Mouse (Mus musculus) adrenal gland, adult 10 weeks (tissue): ENCODE measurements around the gene Mmp8. TPM values are rescaled to one million over a fixed set of nuclear protein-coding genes. Genes with fewer than 3 reads are reported as not detected.

Experiments used
- polyA plus RNA-seq: library from polyadenylated mRNA; stranded (reverse); fragments of 350-450 nt; fragmentation: Illumina TruSeq; extraction: RNeasy Lipid Tissue Mini Kit (QIAGEN cat#74804); gene quantifications from one replicate; pipeline ENCODE4 v1.2.3, GENCODE M21; 2014; ENCODE audit warnings: low read depth, low replicate concordance

The Mmp8 gene
- polyA plus RNA-seq: not detected

GRCm38 (mm10) chr9:7558221-7559017 lies at the start of gene Mmp8:
Mmp8 (plus strand) TSS chr9:7558456.

GRCm38 (mm10) chr9:7571162-7571561 lies 12.9 kb downstream of the Mmp8 start, which contains the start of gene Mmp27:
Mmp27 (plus strand) TSS chr9:7571396.

Other genes with a start within 250 kb of the Mmp8 start
- 25.7 TPM for gene Mmp12, start 214.1 kb upstream of the Mmp8 start, polyA plus RNA-seq
- gene Mmp1b, start 170.4 kb upstream of the Mmp8 start, polyA plus RNA-seq: not detected
- gene Mmp3, start 112.6 kb upstream of the Mmp8 start, polyA plus RNA-seq: 0.76 TPM
- gene Mmp10, start 56.1 kb upstream of the Mmp8 start, polyA plus RNA-seq: not detected
- gene Mmp27, start 12.9 kb downstream of the Mmp8 start, polyA plus RNA-seq: 1.3 TPM
- gene Mmp20, start 69.8 kb downstream of the Mmp8 start, polyA plus RNA-seq: not detected
- gene Mmp7, start 133.6 kb downstream of the Mmp8 start, polyA plus RNA-seq: not detected
- gene Tmem123, start 205.6 kb downstream of the Mmp8 start, polyA plus RNA-seq: 553 TPM